Mouse (Mus musculus) cerebellum, adult 2 months (tissue): ENCODE measurements around the gene Lsm2.

Source experiments
- CTCF ChIP-seq: fragments of 200-500 bp; IDR thresholded peaks from 2 replicates; pipeline ENCODE4 v1.5.1; 2011; ENCODE audit warnings: low read depth, mild to moderate bottlenecking, control low read depth, low read length, moderate library complexity, borderline replicate concordance; ENCODE audit not compliant: insufficient read depth
- POLR2A ChIP-seq: fragments of 200-500 bp; IDR thresholded peaks from 2 replicates; pipeline ENCODE4 v1.6.1; 2011; ENCODE audit warnings: low read length, control low read depth, borderline replicate concordance; ENCODE audit not compliant: insufficient read depth

DNA sequence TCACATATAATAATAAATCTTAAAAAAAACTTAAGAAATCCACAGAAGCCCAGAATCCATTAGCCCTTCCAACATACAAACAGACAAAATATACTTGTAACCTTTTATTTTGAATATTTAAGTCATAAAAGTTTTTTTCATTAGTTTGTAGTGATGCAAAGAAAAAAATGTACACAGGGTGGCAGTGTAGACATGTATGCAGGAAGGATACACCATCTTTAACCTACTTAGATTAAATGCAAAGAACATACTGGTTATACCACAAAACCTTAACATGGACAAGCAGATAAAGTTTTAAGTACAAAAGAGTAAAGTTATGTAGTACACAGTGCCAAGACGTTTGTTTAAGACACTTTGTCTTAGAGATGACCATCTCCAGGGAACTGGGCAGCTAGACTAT lies 25.3 kb upstream of the Lsm2 start:
- TF ChIP-seq POLR2A = no peak
- no peak for TF ChIP-seq CTCF
